17 mouse cellular contexts compared by ENCODE assay signal in genomic region chr17:45916937-45917336, GRCm38 (mm10).
A peak's percentile ranks its signal among the peaks of the same experiment; 100 is the strongest.
DNase-seq lines count a peak whose midpoint lies in the region; ATAC-seq lines count a peak whose summit lies in the region.
"Had no signal": no experiment of that assay in that cellular context is flagged by ENCODE, and none has a peak within 500 bp of the region (broad histone marks: within the 10 kb centered on the region; RNA-seq: fewer than 3 reads in every experiment).

No protein-coding gene starts in this region.

- no peak for ATAC-seq in liver, embryonic 13.5 days (ENCODE audit: low read depth)
- ATAC-seq in liver, embryonic 11.5 days (replicated peaks; ENCODE audit: low FRiP score) = no peak
- no peak for ATAC-seq in embryonic facial prominence, embryonic 14.5 days (ENCODE audit: low read depth)
- ATAC-seq in limb, embryonic 15.5 days (ENCODE audit: insufficient number of reproducible peaks, low FRiP score, low TSS enrichment, low read depth) = no peak
- ATAC-seq in erythroblast, adult 5-6 weeks (replicated peaks; ENCODE audit: low FRiP score, poor library complexity, severe bottlenecking) = no peak
- ATAC-seq: forebrain, embryonic 14.5 days; inflammation-experienced regulatory T-cells, adult 6 months; lung, postnatal 0 days had no signal

- H3K4me2 ChIP-seq in liver, embryonic 13.5 days = no peak overlapping the region
- no peak overlapping the region for H3K4me2 ChIP-seq in liver, embryonic 11.5 days
- H3K4me2 ChIP-seq in embryonic facial prominence, embryonic 14.5 days (ENCODE audit: low read depth, low read length) = no peak overlapping the region
- H3K4me2 ChIP-seq in limb, embryonic 15.5 days = no peak overlapping the region
- H3K4me2 ChIP-seq: hindbrain, embryonic 13.5 days; midbrain, embryonic 12.5 days had no signal

- H3K27ac ChIP-seq in liver, embryonic 13.5 days = 0 out of 2 replicates have a peak overlapping the region, but pooled peaks have one; percentile 18
- H3K27ac ChIP-seq in liver, embryonic 11.5 days (ENCODE audit: low read depth, low read length) = no peak overlapping the region
- peak overlapping the region; percentile 76 for H3K27ac ChIP-seq in embryonic facial prominence, embryonic 14.5 days (replicated peaks; ENCODE audit: low read depth, low read length)
- H3K27ac ChIP-seq in limb, embryonic 15.5 days = peak overlapping the region; percentile 40
- H3K27ac ChIP-seq: hindbrain, embryonic 13.5 days; midbrain, embryonic 12.5 days had no signal

- peak; percentile 15 to 20 for DNase-seq in frontal cortex, postnatal 36 days (ENCODE audit: low spot score in 2 of 2)
- no peak for DNase-seq in frontal cortex, postnatal 25 days (ENCODE audit: low spot score in 2 of 2)
- DNase-seq in liver, embryonic 13.5 days = no peak
- DNase-seq in liver, embryonic 11.5 days (ENCODE audit: low spot score) = no peak
- no peak for DNase-seq in embryonic facial prominence, embryonic 14.5 days (ENCODE audit: low spot score)
- DNase-seq: cerebellum, adult 8-10 months; kidney, adult 9 months; kidney, postnatal 36 days; retina, postnatal 1 day; thymus, postnatal 4 days had no signal

- H3K4me1 ChIP-seq in liver, embryonic 13.5 days (replicated peaks) = peaks cover 16% of the 10 kb centered on the region
- peaks cover 8% of the 10 kb centered on the region for H3K4me1 ChIP-seq in liver, embryonic 11.5 days (replicated peaks; ENCODE audit: control insufficient read depth, insufficient read depth, low read length)
- H3K4me1 ChIP-seq in embryonic facial prominence, embryonic 14.5 days (ENCODE audit: control insufficient read depth, insufficient read depth, low read length) = peaks cover 10% of the 10 kb centered on the region; the same call in 1 of the 2 replicates
- H3K4me1 ChIP-seq in limb, embryonic 15.5 days = peaks cover 13% of the 10 kb centered on the region
- H3K4me1 ChIP-seq: hindbrain, embryonic 13.5 days; midbrain, embryonic 12.5 days had no signal

- no peaks in the 10 kb centered on the region for H3K36me3 ChIP-seq in liver, embryonic 13.5 days
- no peaks in the 10 kb centered on the region for H3K36me3 ChIP-seq in liver, embryonic 11.5 days (ENCODE audit: control insufficient read depth, insufficient read depth, low read length)
- no peaks in the 10 kb centered on the region for H3K36me3 ChIP-seq in embryonic facial prominence, embryonic 14.5 days (ENCODE audit: control insufficient read depth, insufficient read depth, low read length)
- H3K36me3 ChIP-seq in limb, embryonic 15.5 days = no peaks in the 10 kb centered on the region
- H3K36me3 ChIP-seq: hindbrain, embryonic 13.5 days; midbrain, embryonic 12.5 days had no signal

- H3K4me3 ChIP-seq in liver, embryonic 13.5 days (replicated peaks) = no peak overlapping the region
- H3K4me3 ChIP-seq in liver, embryonic 11.5 days (ENCODE audit: low read depth, low read length) = no peak overlapping the region
- no peak overlapping the region for H3K4me3 ChIP-seq in embryonic facial prominence, embryonic 14.5 days (ENCODE audit: low read depth, low read length)
- no peak overlapping the region for H3K4me3 ChIP-seq in limb, embryonic 15.5 days
- H3K4me3 ChIP-seq: hindbrain, embryonic 13.5 days; midbrain, embryonic 12.5 days had no signal

- H3K27me3 ChIP-seq in liver, embryonic 13.5 days = no peaks in the 10 kb centered on the region
- no peaks in the 10 kb centered on the region; the same call in 1 of the 2 replicates for H3K27me3 ChIP-seq in liver, embryonic 11.5 days (replicated peaks; ENCODE audit: control insufficient read depth, insufficient read depth, low read length)
- H3K27me3 ChIP-seq in embryonic facial prominence, embryonic 14.5 days (replicated peaks; ENCODE audit: control insufficient read depth, insufficient read depth, low read length) = no peaks in the 10 kb centered on the region
- no peaks in the 10 kb centered on the region for H3K27me3 ChIP-seq in limb, embryonic 15.5 days
- H3K27me3 ChIP-seq: hindbrain, embryonic 13.5 days; midbrain, embryonic 12.5 days had no signal

- no peak overlapping the region for H3K9ac ChIP-seq in liver, embryonic 13.5 days
- H3K9ac ChIP-seq in liver, embryonic 11.5 days (ENCODE audit: low read depth, low read length) = no peak overlapping the region
- H3K9ac ChIP-seq in embryonic facial prominence, embryonic 14.5 days (ENCODE audit: low read depth, low read length) = no peak overlapping the region
- H3K9ac ChIP-seq in limb, embryonic 15.5 days = no peak overlapping the region
- H3K9ac ChIP-seq: hindbrain, embryonic 13.5 days; midbrain, embryonic 12.5 days had no signal

- 44% methylated on average over 4 of the region's 4 CpGs for WGBS in liver, embryonic 13.5 days (ENCODE audit: insufficient replicate concordance)
- 56% methylated on average over 4 of the region's 4 CpGs for WGBS in liver, embryonic 11.5 days
- 54% methylated on average over 4 of the region's 4 CpGs for WGBS in embryonic facial prominence, embryonic 14.5 days
- WGBS in limb, embryonic 15.5 days = 49% methylated on average over 4 of the region's 4 CpGs

- no peaks in the 10 kb centered on the region for H3K9me3 ChIP-seq in liver, embryonic 13.5 days (replicated peaks)
- H3K9me3 ChIP-seq in liver, embryonic 11.5 days (ENCODE audit: control insufficient read depth, low read length) = no peaks in the 10 kb centered on the region
- H3K9me3 ChIP-seq in embryonic facial prominence, embryonic 14.5 days (ENCODE audit: control insufficient read depth, low read length) = 0 out of 2 replicates have a peak, but pooled peaks cover 4% of the 10 kb centered on the region
- H3K9me3 ChIP-seq in limb, embryonic 15.5 days = no peaks in the 10 kb centered on the region
- H3K9me3 ChIP-seq: hindbrain, embryonic 13.5 days; midbrain, embryonic 12.5 days had no signal

Comparison
In these comparisons a context has a peak if more than half of its experiments do, and no peak if none do; other contexts are left out.
1. DNase-seq: peak in frontal cortex, postnatal 36 days (2 of 2); none in frontal cortex, postnatal 25 days (0 of 2), liver, embryonic 13.5 days (single experiment), liver, embryonic 11.5 days (single experiment) and embryonic facial prominence, embryonic 14.5 days (single experiment).